Mouse (Mus musculus): Measurements from ENCODE around the gene Prmt9.
A peak's percentile ranks its signal among the peaks of the same experiment; 100 is the strongest.

Prmt9 gene

DNA sequence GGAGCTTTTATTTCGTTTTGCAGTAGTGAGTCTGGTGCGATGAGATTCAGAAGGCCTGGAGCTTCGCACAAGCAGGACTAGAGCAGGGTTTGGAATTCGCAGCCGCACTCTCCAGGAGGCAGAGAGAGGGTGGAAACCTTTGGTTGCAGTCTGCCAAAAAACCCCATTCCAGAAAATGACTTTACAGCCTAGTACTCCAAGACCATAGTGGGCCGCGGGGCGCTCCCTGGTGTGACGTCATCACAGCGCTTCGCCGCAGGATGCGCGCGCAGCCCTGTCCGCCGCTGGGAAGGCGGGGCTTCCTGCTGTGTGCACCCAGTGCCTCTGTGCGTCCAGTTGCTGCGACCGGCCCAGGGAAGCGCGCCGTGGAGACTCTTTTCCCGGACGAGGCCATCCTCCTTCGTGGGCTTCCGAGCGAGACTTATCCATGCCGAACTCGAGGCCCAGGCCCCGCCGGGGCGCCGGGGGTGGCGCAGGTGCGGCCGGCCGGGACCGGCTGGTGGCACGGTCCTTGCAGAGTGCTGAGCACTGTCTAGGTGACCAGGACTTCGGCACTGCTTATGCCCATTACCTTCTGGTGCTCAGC, at the start of gene Prmt9:
TSS of gene Prmt9 (plus strand) at position 277 of the 586 bp plus-strand sequence.
- DNase-seq (ENCODE audit: low spot score in 2 of 2), result peak; percentile 83 to 93

DNA sequence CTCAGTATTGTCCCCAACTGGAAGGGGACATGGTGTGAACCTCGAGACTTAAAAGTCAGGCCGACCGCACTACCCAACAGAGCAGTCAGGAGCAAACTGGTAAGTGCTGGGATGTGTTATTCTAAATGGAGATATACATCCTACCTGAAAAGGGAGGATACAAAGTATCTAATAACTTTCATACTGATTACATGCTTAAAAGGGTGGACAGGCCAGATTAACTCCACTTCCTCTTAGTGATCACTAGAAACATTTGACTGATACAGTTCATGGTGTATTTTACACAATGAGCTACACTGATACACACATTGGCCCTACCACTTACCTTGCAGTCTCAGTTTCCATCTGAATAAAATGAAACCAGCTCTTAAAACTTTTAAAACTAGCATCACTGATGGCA, 48.9 kb upstream of the Prmt9 start:
- DNase-seq (ENCODE audit: low spot score in 2 of 2), result no peak

GRCm38 (mm10) chr8:77501131-77501530, 48.1 kb upstream of the Prmt9 start:
- no peak for DNase-seq (ENCODE audit: low spot score in 2 of 2)

- no peak for DNase-seq (ENCODE audit: low spot score in 2 of 2)
These were observed 46.6 kb upstream of the Prmt9 start for GRCm38 (mm10) chr8:77502547-77502946.

DNA sequence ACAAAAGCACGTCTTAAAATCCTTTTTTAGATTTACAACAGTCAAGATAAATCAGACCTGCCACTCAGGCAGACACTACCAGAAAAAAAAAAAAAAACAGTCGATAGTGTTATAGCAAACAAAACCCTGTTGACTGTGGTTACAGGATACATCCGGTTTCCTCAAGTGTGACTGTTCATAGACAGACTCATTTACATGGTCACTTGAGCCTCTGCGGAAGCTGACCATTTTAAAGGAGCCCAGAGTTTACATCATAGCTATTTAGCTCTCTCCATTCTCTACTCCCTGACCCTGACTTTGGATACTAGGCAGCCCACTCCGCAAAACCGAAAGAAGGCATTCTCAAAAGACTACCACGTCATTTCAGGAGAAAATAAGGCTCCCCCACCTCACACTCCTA, 42.7 kb upstream of the Prmt9 start:
- no peak for DNase-seq (ENCODE audit: low spot score in 2 of 2)

DNA sequence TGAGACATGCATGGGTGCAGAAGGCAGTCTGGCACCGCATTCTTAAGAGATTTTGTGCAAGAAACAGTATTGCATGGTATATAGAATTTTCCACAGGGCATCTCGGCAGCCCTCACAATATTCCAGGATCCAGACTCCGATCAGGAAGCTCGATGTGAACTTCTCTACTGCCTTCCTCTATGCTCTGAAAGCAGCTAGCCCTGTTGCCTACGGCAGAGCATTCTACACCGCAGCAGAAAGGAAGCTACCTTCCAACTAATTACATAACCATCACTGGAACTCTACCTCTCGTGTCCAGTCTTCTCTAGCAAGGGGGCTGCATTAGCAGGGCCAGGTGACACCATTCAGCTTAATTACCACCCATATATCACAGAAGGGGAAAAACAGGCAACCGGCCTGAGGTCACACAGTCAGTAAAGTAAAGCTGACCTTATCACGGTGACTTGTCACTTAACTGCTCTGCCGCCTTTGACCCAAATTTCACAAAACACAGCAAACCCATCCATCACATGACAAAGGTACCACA, 41.6 kb upstream of the Prmt9 start:
- no peak for DNase-seq (ENCODE audit: low spot score in 2 of 2)

DNA sequence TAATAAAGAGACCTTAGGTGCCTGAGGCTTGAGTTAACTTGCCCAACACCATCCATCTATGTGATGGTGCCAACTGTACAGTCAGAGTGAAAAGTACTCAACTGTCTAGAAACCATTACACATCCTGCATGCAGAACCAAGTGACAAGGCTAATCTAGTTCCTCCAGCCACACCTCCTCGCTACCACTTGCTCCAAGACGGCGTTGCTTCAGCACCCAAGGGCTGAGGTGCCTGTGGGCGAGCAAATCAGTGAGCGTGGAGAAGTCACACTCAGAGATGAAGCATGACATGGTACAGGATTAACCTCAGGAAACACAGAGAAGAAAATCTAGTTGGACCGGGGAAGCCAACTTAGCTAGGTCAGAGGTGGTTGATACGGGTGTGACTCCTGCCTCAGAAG, 40.2 kb upstream of the Prmt9 start:
- DNase-seq (ENCODE audit: low spot score in 2 of 2), result no peak

- DNase-seq (ENCODE audit: low spot score in 2 of 2), result no peak
These were observed 38.8 kb upstream of the Prmt9 start for GRCm38 (mm10) chr8:77510426-77510825.

GRCm38 (mm10) chr8:77511750-77512493, 37.3 kb upstream of the Prmt9 start:
- no peak for DNase-seq (ENCODE audit: low spot score in 2 of 2)

- no peak for DNase-seq (ENCODE audit: low spot score in 2 of 2)
These were observed 34.0 kb upstream of the Prmt9 start for GRCm38 (mm10) chr8:77515201-77515600.

- DNase-seq (ENCODE audit: low spot score in 2 of 2), result no peak
These were observed 33.4 kb upstream of the Prmt9 start for GRCm38 (mm10) chr8:77515786-77516185.

GRCm38 (mm10) chr8:77516845-77517244, 32.4 kb upstream of the Prmt9 start:
- DNase-seq (ENCODE audit: low spot score in 2 of 2), result no peak

GRCm38 (mm10) chr8:77517301-77518200, 31.6 kb upstream of the Prmt9 start, which contains the start of gene Arhgap10:
TSS of gene Arhgap10 (minus strand) at chr8:77517953.
- peak; percentile 28 to 41 for DNase-seq (ENCODE audit: low spot score in 2 of 2)

GRCm38 (mm10) chr8:77518201-77519115, 30.7 kb upstream of the Prmt9 start:
- DNase-seq (ENCODE audit: low spot score in 2 of 2), result peak; percentile 23 to 38

DNA sequence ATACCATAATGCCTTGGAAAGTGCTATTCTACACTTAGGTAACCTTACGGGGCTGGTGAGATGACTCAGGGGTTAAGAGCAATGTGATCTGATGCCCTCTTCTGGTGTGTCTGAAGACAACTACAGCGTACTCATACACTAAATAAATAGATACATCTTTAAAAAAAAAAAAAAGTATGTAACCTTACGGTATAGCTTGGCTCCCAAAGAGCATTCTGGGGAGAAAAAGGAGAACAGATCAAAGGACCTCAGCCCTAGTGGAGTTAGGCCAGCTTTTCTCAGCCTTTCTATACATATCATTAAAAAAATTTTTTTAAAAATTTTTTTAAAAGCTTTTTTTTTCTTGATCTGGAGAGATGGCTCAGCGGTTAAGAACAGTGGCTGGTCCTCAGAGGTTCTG, 28.6 kb upstream of the Prmt9 start:
- no peak for DNase-seq (ENCODE audit: low spot score in 2 of 2)

DNA sequence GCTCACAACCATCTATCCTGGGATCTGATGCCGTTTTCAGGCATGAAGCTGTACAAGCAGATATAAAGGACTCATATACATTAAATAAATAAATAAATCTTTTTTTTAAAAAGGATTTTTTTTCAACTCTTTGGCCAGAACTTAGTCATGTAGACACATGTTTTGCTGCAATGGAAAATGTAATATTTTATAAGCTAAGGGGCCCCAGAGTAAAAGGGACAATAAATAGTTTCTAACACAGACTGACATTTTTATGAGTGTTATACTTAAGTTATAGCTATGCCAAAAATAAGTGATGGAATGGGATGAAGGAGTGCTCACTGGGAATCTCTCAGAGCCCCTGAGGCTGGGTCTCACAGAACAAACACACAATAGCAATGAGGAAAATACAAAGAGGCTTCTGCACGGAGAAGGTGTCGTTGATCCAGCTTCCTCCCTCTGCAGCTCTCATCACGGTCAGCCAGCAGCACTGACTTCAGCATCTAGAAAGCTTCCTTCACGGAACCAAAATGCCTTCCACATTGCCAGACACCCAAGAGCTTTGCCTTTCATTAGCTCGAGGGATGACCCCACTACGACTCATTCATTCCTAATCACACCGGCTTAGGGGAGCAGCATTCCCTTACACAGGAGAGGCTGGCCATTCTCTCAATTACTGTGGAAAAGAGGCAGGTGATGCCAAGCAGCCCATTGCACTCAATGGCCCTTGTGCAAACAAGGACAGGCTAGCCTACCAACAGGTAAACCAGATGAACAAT, 28.0 kb upstream of the Prmt9 start:
- no peak for DNase-seq (ENCODE audit: low spot score in 2 of 2)

DNA sequence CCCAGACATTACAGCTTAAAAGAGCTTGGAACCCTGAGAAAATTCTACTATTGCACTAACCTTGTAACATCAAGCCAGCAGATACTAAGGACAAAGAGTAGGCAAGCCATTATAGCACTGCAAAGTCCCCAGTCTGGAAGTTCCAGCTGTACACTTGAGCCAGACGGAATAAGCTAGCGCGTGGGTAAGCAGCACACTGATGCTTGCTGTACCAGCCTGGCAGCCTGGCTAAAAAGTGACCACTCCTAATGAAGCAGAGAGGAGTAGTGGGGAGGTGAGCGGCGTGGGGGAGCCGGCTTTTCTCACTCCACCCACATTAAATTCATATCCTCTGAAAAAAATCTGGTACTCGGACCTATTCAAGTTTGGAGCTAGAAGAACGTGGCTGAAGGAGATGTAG, 26.2 kb upstream of the Prmt9 start:
- DNase-seq (ENCODE audit: low spot score in 2 of 2), result no peak

DNA sequence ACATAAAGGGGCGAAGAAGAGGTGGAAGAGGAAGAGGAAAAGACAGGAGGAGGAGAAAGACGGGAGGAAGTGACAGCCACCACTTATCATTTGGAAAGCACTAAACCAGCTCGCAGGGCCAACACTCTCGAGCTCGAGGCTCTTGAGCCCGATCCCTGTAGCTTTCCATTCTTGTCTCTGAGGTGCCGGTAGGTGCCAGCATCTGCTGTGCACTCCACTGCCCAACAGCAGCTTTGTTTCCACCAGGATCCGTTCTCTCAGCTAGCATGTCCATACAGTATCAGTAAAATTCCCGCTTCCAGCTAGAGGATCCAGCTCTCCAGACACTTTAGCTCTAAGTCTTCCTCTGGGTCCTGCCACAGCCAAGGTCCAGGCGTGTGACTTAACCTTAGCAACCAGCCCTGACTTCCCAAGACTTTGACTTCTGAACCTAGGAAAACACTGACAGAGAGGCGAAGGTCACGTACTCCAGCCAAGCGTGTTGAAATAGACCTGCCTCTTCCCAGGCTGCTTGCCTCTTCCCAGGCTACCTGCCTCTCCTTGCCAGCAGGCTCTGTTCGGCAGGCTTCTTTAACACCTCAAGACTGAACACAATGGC, 25.1 kb upstream of the Prmt9 start:
- DNase-seq (ENCODE audit: low spot score in 2 of 2), result no peak

DNA sequence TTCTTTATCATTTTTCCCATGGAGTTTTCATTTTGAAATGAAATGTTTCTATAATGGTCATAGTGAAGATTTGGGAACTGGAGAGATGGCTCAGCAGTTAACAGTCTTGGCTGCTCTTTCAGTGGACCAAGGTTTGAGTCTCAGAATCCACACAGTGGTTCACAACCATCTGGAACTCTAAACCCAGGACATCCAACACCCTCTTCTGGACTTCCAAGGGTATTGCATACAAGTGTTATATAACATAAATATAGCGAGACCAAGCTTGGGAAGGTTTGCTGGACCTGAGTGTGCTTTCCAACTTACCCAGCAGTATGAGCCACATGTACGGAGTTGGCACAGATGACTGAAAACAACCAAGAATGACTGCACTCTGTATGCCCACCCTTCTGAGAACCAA, 24.3 kb upstream of the Prmt9 start:
- no peak for DNase-seq (ENCODE audit: low spot score in 2 of 2)

- no peak for DNase-seq (ENCODE audit: low spot score in 2 of 2)
These were observed 23.1 kb upstream of the Prmt9 start for GRCm38 (mm10) chr8:77526130-77526529.

All from frontal cortex, postnatal 25 days (tissue).